18 mouse cellular contexts compared by ENCODE assay signal in the genomic region with DNA sequence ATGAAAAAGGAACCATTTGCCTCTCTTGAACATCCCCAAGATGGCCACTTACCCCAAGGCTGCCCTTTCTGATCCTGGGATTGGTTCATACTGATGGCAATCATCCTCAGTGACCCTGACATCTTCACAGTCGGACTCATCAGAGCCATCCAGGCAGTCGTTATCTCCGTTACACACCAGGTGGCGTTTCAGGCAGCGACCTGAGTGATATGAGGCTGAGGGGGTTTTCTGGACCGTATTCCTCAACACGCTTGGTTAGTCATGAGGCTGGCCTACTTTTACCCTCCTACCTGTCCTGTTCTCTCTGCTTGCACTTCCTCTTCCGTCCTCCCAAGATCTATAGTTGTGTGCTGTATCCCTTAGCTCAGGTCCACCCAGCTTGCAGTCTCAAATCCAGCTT. TPM values are rescaled to one million over a fixed set of nuclear protein-coding genes. Genes with fewer than 3 reads are reported as not detected.
"Had no signal": no experiment of that assay in that cellular context is flagged by ENCODE, and none has a peak within 500 bp of the region (broad histone marks: within the 10 kb centered on the region; RNA-seq: fewer than 3 reads in every experiment).

No protein-coding gene starts in this region.

- DNase-seq: kidney, adult 18-20 months; kidney, postnatal 10 days; kidney, postnatal 36 days; layer of hippocampus, postnatal 36 days; lung, adult 18-20 months; lung, postnatal 10 days; lung, postnatal 4 days; midbrain, embryonic 14.5 days; thymus, adult 2 months; thymus, postnatal 25 days had no signal

RNA-seq across cellular contexts. Expression of a gene that starts 4.1 kb away (rescaled TPM):
- total RNA-seq: layer of hippocampus, adult 8-10 months; layer of hippocampus, postnatal 10 days; layer of hippocampus, postnatal 36 days; left cerebral cortex, adult 2 months; left cerebral cortex, postnatal 10 days; left cerebral cortex, postnatal 36 days; megakaryocyte progenitor cell, adult 5-6 weeks; megakaryocyte-erythroid progenitor cell, adult 5-6 weeks; midbrain, postnatal 0 days had no signal

RNA-seq across cellular contexts. Expression of a gene that starts 15.0 kb away (rescaled TPM):
- total RNA-seq: layer of hippocampus, adult 8-10 months; layer of hippocampus, postnatal 10 days; layer of hippocampus, postnatal 36 days; left cerebral cortex, adult 2 months; left cerebral cortex, postnatal 36 days; megakaryocyte progenitor cell, adult 5-6 weeks; megakaryocyte-erythroid progenitor cell, adult 5-6 weeks; midbrain, postnatal 0 days had no signal

RNA-seq across cellular contexts. Expression of a gene that starts 52.0 kb away (rescaled TPM):
- total RNA-seq: megakaryocyte progenitor cell, adult 5-6 weeks; megakaryocyte-erythroid progenitor cell, adult 5-6 weeks had no signal
